Mouse (Mus musculus): ENCODE measurements around the gene Rnf5.

Gene Rnf5

GRCm38 (mm10) chr17:34583819-34584218, 19.7 kb downstream of the Rnf5 start:
- no peak for DNase-seq

GRCm38 (mm10) chr17:34583397-34583796, 20.1 kb downstream of the Rnf5 start:
- DNase-seq: no peak

DNA sequence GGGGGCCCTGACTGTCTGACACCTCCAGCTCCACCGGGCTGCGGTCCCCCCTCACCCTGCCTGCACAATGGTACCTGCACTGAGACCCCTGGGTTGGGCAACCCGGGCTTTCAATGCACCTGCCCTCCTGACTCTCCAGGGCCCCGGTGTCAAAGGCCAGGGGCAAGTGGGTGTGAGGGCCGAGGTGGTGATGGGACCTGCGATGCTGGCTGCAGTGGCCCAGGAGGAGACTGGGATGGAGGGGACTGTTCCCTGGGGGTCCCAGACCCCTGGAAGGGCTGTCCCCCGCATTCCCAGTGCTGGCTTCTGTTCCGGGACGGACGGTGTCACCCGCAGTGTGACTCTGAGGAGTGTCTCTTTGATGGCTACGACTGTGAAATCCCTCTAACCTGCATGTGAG, 21.0 kb downstream of the Rnf5 start:
- no peak for DNase-seq

GRCm38 (mm10) chr17:34578070-34578469, 25.4 kb downstream of the Rnf5 start:
- no peak for DNase-seq

- no peak for DNase-seq
Measured at GRCm38 (mm10) chr17:34576577-34576976, 26.9 kb downstream of the Rnf5 start.

GRCm38 (mm10) chr17:34572361-34572760, 31.1 kb downstream of the Rnf5 start:
- DNase-seq: no peak

DNA sequence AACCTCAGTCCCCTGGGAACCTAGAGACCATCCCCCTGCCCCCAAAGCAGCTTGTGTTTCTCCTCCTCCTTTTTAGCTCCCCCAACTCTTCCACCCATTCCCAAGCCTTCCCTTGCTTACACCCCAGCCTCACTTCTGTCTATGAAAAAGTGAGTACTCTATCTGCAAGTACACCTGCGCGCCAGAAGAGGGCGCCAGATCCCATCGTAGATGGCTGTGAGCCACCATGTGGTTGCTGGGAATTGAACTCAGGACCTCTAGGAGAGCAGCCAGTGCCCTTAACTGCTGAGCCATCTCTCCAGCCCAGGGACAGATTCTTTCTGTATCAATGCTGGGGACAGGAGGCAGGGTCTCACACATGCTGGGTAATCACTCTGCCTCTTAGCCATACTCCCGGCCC, 31.6 kb downstream of the Rnf5 start:
- DNase-seq: no peak

DNA sequence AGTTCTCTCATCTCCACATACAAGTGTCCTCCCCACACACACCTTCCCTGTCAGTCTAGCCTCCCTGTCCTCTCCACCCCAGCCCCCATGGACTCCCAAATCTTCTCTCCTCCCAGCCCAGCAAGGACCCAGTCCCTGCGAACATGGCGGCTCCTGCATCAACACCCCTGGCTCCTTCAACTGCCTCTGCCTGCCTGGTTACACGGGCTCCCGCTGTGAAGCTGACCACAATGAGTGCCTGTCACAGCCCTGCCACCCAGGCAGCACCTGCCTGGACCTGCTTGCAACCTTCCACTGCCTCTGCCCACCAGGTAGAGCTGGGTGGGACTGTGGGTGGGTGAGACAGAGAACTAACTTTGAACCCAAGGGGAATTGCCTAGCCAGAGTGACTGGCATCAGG, 33.6 kb downstream of the Rnf5 start:
- no peak for DNase-seq

- DNase-seq: no peak
Measured at GRCm38 (mm10) chr17:34568421-34568820, 35.1 kb downstream of the Rnf5 start.

DNA sequence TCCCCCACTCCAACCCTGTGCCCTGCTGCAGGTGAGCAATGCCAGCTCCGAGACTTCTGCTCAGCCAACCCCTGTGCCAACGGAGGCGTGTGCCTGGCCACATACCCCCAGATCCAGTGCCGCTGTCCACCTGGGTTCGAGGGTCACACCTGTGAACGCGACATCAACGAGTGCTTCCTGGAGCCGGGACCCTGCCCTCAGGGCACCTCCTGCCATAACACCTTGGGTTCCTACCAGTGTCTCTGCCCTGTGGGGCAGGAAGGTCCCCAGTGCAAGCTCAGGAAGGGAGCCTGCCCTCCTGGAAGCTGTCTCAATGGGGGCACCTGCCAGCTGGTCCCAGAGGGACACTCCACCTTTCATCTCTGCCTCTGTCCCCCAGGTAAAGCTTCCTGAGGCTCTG, 36.2 kb downstream of the Rnf5 start:
- no peak for DNase-seq

- no peak for DNase-seq
Measured at GRCm38 (mm10) chr17:34564796-34565195, 38.7 kb downstream of the Rnf5 start.

DNA sequence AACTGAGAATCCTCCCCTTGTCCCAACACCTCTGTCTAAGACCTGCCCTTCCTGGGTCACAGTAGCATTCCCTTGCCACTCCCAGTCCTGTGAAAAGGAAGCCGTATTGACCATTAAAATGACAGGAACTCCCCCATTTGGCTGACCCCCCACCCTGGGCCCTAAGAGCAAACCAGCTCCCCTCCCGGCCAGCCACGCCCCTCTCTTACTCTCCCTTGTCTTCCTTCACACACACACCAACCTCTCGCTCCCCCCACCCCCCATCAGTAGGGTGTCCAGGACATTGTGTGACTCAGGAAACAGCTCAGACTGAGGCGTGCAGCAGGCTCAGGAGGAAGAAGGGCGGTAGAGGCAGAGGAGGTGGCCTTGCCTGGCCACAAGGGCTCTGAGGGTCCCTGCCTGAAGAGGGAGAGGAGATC, 39.5 kb downstream of the Rnf5 start, which contains the start of gene Notch4:
TSS of gene Notch4 (plus strand) at position 266 of the 419 bp plus-strand sequence.
- no peak for DNase-seq

- no peak for DNase-seq
Measured at GRCm38 (mm10) chr17:34563354-34563753, 40.1 kb downstream of the Rnf5 start.

DNA sequence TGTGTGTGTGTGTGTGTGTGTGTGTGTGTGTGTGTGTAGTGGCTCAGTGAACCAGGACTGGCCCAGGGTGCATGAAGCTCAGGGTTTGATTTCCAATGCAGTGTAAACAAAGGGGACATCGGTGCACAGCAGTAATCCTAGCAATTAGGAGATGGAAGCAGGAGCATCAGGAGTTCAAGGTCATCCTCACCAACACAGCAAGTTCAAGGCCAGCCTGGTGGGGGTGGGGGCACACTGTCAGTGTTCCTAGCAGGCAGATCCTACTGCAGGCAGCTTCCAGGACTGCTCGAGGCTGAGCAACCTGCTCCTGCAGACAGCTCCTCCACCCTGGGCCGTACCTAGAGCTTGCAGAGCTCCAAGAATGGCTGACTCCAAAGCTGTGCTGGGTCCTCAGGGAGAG, 40.9 kb downstream of the Rnf5 start:
- no peak for DNase-seq

DNA sequence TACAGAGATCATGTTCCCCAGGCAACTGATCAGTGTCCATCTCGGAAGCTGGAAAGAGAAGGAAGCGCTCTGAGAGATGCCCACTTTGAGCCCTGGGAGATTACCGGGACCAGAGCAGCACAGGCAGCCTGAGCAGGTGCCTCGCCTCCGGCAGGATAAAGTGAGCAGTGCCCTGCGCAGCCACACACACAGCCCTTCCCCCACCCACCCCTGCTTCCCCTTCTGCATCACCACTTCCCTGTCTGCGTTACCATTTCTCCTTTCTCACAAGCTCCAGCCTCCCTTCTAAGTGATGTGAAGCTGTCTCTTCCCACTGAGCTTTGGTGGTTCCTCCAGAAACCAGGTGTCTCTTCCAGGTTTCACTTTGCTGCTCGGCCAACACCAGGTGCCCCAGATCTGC, 42.3 kb downstream of the Rnf5 start:
- DNase-seq: no peak

DNA sequence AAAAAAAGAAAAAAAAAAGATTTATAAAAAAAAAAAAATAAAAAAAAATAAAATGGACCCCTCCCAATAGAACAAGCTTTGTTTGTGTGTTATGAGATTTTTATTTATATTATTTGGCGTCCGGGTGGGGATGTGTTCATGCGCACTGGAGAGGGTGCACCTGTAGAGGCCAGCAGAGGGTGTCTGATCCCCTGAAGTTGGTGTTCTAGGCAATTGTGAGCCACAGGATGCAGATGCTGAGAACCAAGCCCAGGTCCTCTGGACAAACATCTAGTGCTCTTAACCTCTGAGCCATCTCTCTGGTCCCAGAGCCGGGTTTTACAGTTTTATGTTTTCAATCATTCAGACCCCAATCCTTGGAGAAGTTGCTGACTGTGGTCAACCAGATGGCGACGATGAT, 43.1 kb downstream of the Rnf5 start:
- DNase-seq: no peak

GRCm38 (mm10) chr17:34559895-34560294, 43.6 kb downstream of the Rnf5 start:
- DNase-seq: no peak

- DNase-seq: no peak
Measured at GRCm38 (mm10) chr17:34559116-34559515, 44.4 kb downstream of the Rnf5 start.

DNA sequence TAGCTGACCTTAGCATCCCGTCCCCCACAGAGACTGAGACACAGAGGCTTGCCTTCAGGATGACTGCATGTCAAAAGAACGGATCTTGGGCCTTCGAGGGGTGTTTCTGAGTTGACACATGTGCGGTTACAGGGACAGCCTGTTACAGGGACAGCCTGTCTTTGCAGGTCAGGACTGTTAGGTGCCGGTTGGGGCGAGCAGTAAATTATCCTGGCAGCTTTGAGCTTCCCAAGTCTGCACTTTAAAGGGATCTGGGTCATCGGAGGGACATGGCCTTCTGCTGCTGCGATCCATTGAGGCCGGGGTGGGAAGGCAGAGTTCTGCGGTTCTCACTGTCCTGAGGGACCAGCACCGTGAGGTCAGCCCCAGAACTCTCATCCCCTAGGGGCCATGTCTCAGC, 46.1 kb downstream of the Rnf5 start:
- DNase-seq: no peak

DNA sequence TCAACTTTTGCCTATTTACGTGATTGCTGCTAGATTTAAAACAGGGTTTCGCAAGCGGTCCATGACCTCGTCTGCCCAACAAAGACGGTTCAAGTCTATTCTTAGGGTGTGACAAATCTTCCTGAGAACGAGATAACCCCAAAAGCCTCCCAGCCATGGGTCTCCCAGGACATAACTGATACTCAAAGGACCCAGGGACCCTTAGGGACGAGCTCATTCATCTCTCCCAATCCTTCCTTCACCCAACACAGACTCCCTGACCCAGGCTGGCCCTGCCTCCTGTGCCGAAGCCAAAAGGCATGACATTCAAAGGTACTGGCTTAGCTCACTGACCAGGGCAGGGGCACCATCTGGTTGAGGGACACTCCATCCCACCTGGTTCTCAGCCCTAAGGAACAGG, 47.1 kb downstream of the Rnf5 start:
- DNase-seq: no peak

DNA sequence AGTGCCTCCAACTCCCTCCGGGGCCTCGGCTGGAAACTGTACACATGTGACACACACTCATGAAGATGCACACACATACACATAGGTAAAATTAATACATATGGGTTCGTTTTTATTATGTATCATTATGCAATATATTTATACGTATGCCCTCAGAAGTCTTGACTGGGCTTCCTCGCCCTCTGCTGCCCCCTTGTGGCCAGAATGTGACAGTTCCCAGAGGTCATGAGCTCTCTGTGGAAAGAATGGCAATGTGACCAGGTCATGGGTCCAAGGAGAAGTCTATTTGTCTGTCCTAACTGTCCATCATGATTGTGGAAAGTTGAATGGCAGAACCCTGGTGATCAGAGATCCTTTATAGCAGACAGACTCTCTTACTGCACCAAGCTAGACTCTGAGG, 48.0 kb downstream of the Rnf5 start:
- DNase-seq: peak; percentile 78
